Mouse (Mus musculus): Measurements from ENCODE around the gene Ccdc158. TPM values are rescaled to one million over a fixed set of nuclear protein-coding genes. Genes with fewer than 3 reads are reported as not detected.

Ccdc158 gene
- polyA plus RNA-seq, 1 experiment from 2014 or later: 0.59 TPM

- no peak for ATAC-seq (ENCODE audit: extremely low read depth, insufficient number of reproducible peaks, low FRiP score, low TSS enrichment)
- H3K9ac ChIP-seq: peak overlapping the region; percentile 87
- 36% methylated on average over 9 of the region's 9 CpGs for WGBS
Measured at GRCm38 (mm10) chr5:92683871-92684475, 8.9 kb upstream of the Ccdc158 start.

DNA sequence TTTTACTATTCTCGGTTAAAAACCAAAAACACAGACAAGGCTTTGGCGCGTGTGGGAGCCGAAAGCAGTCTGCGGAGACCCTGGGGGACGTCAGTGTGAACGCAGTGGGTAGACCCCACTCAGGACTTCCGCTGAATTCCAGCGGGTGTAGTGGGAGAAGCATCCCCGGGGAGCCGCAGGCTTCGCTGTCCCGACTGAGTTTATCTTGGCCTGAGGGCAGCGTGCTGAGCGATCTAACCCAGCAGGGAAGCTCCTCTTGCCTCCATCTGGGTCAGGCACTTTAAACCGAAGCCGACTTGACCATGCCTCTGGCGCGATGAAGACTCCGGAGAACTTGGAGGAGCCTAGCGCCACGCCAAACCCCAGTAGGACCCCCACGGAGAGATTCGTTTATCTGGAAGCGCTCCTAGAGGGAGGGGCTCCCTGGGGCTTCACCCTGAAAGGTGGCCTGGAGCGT is 8.3 kb upstream of the Ccdc158 start, which contains the start of gene Shroom3:
Gene Shroom3 (plus strand): TSS at position 85 of the 457 bp plus-strand sequence.
- no peak for ATAC-seq (ENCODE audit: extremely low read depth, insufficient number of reproducible peaks, low FRiP score, low TSS enrichment)
- Histone ChIP-seq H3K27ac (replicated peaks) (peak within 1 kb of the TSS; percentile 81), H3K4me2 (peak within 1 kb of the TSS; percentile 96), H3K9ac (peak within 1 kb of the TSS; percentile 87), H3K9me3 (no peaks in the 10 kb centered on the region), H3K27me3 (replicated peaks) (peaks cover 5% of the 10 kb centered on the region), H3K4me3 (peak within 1 kb of the TSS; percentile 69), H3K4me1 (peaks cover 4% of the 10 kb centered on the region; the same call in 1 of the 2 replicates), H3K36me3 (no peaks in the 10 kb centered on the region)
- under 1% methylated on average over 26 of the region's 26 CpGs for WGBS

More at GRCm38 (mm10) chr5:92683871-92684475, 8.9 kb upstream of the Ccdc158 start:
- peak overlapping the region; percentile 96 for H3K4me2 ChIP-seq
- no peaks in the 10 kb centered on the region for H3K36me3 ChIP-seq
- H3K4me3 ChIP-seq: peak overlapping the region; percentile 69
- H3K4me1 ChIP-seq: peaks cover 4% of the 10 kb centered on the region; the same call in 1 of the 2 replicates
- no peaks in the 10 kb centered on the region for H3K9me3 ChIP-seq
- H3K27ac ChIP-seq (replicated peaks): no peak overlapping the region
- peaks cover 5% of the 10 kb centered on the region for H3K27me3 ChIP-seq (replicated peaks)

- H3K9me3 ChIP-seq: no peaks in the 10 kb centered on the region
- H3K27ac ChIP-seq (replicated peaks): peak overlapping the region; percentile 81
- H3K4me2 ChIP-seq: peak overlapping the region; percentile 96
- H3K4me1 ChIP-seq: peaks cover 4% of the 10 kb centered on the region; the same call in 1 of the 2 replicates
- no peak for ATAC-seq (ENCODE audit: extremely low read depth, insufficient number of reproducible peaks, low FRiP score, low TSS enrichment)
- H3K27me3 ChIP-seq (replicated peaks): peaks cover 5% of the 10 kb centered on the region
- peak overlapping the region; percentile 87 for H3K9ac ChIP-seq
- H3K4me3 ChIP-seq: peak overlapping the region; percentile 69
- WGBS: under 1% methylated on average over 39 of the region's 39 CpGs
- no peaks in the 10 kb centered on the region for H3K36me3 ChIP-seq
Measured at GRCm38 (mm10) chr5:92682621-92683348, 7.7 kb upstream of the Ccdc158 start.

DNA sequence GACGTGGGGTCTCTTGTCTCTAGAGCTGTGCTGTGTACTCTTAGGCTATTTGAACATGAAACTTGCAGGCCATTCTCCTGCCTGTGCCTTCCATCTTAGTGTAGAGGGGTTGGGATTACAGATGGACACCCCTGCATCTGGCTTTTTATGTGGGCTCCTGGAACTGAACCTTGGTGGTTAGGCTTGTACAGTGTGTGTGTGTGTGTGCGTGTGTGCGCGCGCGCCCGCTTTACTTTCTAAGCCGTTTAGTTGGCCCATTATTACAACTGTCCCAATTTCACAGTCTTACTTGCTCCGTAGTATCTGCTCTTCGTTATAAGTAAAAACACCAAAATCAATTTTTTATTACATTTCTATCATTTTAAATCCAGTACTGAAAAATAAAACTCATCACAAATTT is 6.8 kb upstream of the Ccdc158 start:
- Histone ChIP-seq H3K27me3 (replicated peaks) (peaks cover 5% of the 10 kb centered on the region), H3K27ac (replicated peaks) (no peak overlapping the region), H3K4me3 (no peak overlapping the region), H3K9ac (no peak overlapping the region), H3K36me3 (no peaks in the 10 kb centered on the region), H3K4me2 (no peak overlapping the region), H3K4me1 (peaks cover 4% of the 10 kb centered on the region; the same call in 1 of the 2 replicates), H3K9me3 (no peaks in the 10 kb centered on the region)
- ATAC-seq (ENCODE audit: extremely low read depth, insufficient number of reproducible peaks, low FRiP score, low TSS enrichment): no peak
- 91% methylated on average over 10 of the region's 10 CpGs for WGBS

DNA sequence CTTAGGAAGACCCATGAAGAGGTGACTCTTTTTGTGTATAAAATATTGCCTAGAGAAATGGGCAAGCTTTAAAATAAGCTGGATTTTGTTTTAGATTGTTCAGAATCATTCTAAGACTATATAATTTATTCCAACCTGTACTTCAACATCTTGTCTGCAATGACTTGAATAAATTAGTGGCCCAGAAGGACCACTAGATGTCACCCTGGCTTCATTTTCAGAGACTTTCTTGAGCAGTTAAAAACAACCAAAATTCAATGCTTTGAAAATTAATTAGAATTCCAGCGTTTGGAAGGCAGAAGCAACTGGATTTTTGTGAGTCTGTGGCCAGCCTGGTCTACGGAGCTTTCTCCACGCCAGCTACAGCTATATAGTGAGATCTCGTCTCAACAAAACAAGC is 4.4 kb upstream of the Ccdc158 start:
- no peaks in the 10 kb centered on the region for H3K36me3 ChIP-seq
- H3K4me1 ChIP-seq: peaks cover 10% of the 10 kb centered on the region
- no peaks in the 10 kb centered on the region for H3K9me3 ChIP-seq
- no peak overlapping the region for H3K9ac ChIP-seq
- H3K4me3 ChIP-seq: no peak overlapping the region
- no peak overlapping the region for H3K27ac ChIP-seq (replicated peaks)
- H3K4me2 ChIP-seq: no peak overlapping the region
- peaks cover 5% of the 10 kb centered on the region for H3K27me3 ChIP-seq (replicated peaks)
- no peak for ATAC-seq (ENCODE audit: extremely low read depth, insufficient number of reproducible peaks, low FRiP score, low TSS enrichment)
- 29% methylated on average over 4 of the region's 4 CpGs for WGBS

GRCm38 (mm10) chr5:92675574-92675920 is 476 bp upstream of the Ccdc158 start:
- Histone ChIP-seq H3K4me3 (peak overlapping the region; percentile 58), H3K4me1 (peaks cover 9% of the 10 kb centered on the region), H3K36me3 (no peaks in the 10 kb centered on the region), H3K27ac (replicated peaks) (peak overlapping the region; percentile 37; the same call in 1 of the 2 replicates), H3K27me3 (replicated peaks) (no peaks in the 10 kb centered on the region), H3K4me2 (peak overlapping the region; percentile 85), H3K9me3 (no peaks in the 10 kb centered on the region), H3K9ac (peak overlapping the region; percentile 75)
- 4% methylated on average over 9 of the region's 9 CpGs for WGBS
- no peak for ATAC-seq (ENCODE audit: extremely low read depth, insufficient number of reproducible peaks, low FRiP score, low TSS enrichment)

GRCm38 (mm10) chr5:92666860-92667259 is 8.2 kb downstream of the Ccdc158 start:
- Histone ChIP-seq H3K36me3 (0 out of 2 replicates have a peak, but pooled peaks cover 2% of the 10 kb centered on the region), H3K9me3 (peaks cover 3% of the 10 kb centered on the region; the same call in 1 of the 2 replicates), H3K4me3 (no peak overlapping the region), H3K9ac (no peak overlapping the region), H3K4me1 (no peaks in the 10 kb centered on the region), H3K4me2 (no peak overlapping the region), H3K27ac (replicated peaks) (no peak overlapping the region), H3K27me3 (replicated peaks) (no peaks in the 10 kb centered on the region)
- 72% methylated on average over 5 of the region's 5 CpGs for WGBS
- ATAC-seq (ENCODE audit: extremely low read depth, insufficient number of reproducible peaks, low FRiP score, low TSS enrichment): no peak

- WGBS: 60% methylated on average over 2 of the region's 2 CpGs
- H3K4me1 ChIP-seq: no peaks in the 10 kb centered on the region
Measured at GRCm38 (mm10) chr5:92664321-92664720, 10.8 kb downstream of the Ccdc158 start.

GRCm38 (mm10) chr5:92656256-92656655 is 18.8 kb downstream of the Ccdc158 start:
- no peaks in the 10 kb centered on the region for H3K9me3 ChIP-seq
- no peak overlapping the region for H3K4me3 ChIP-seq
- H3K27ac ChIP-seq (replicated peaks): no peak overlapping the region
- H3K4me1 ChIP-seq: no peaks in the 10 kb centered on the region
- no peak for ATAC-seq (ENCODE audit: extremely low read depth, insufficient number of reproducible peaks, low FRiP score, low TSS enrichment)
- no peaks in the 10 kb centered on the region for H3K27me3 ChIP-seq (replicated peaks)
- H3K9ac ChIP-seq: no peak overlapping the region
- H3K36me3 ChIP-seq: 0 out of 2 replicates have a peak, but pooled peaks cover 2% of the 10 kb centered on the region
- 0% methylated on average over 1 of the region's 1 CpGs for WGBS
- no peak overlapping the region for H3K4me2 ChIP-seq

More at GRCm38 (mm10) chr5:92664321-92664720, 10.8 kb downstream of the Ccdc158 start:
- H3K27me3 ChIP-seq (replicated peaks): no peaks in the 10 kb centered on the region
- peaks cover 3% of the 10 kb centered on the region; the same call in 1 of the 2 replicates for H3K9me3 ChIP-seq
- no peak overlapping the region for H3K27ac ChIP-seq (replicated peaks)
- H3K4me2 ChIP-seq: no peak overlapping the region
- no peak overlapping the region for H3K4me3 ChIP-seq
- ATAC-seq (ENCODE audit: extremely low read depth, insufficient number of reproducible peaks, low FRiP score, low TSS enrichment): no peak
- H3K36me3 ChIP-seq: 0 out of 2 replicates have a peak, but pooled peaks cover 4% of the 10 kb centered on the region
- no peak overlapping the region for H3K9ac ChIP-seq

- no peaks in the 10 kb centered on the region for H3K9me3 ChIP-seq
- no peak for ATAC-seq (ENCODE audit: extremely low read depth, insufficient number of reproducible peaks, low FRiP score, low TSS enrichment)
- H3K27ac ChIP-seq (replicated peaks): no peak overlapping the region
- H3K4me3 ChIP-seq: no peak overlapping the region
- H3K4me1 ChIP-seq: peaks cover 10% of the 10 kb centered on the region
- H3K27me3 ChIP-seq (replicated peaks): no peaks in the 10 kb centered on the region
- 76% methylated on average over 3 of the region's 3 CpGs for WGBS
- no peak overlapping the region for H3K9ac ChIP-seq
- H3K36me3 ChIP-seq: no peaks in the 10 kb centered on the region
- H3K4me2 ChIP-seq: no peak overlapping the region
Measured at GRCm38 (mm10) chr5:92640861-92641260, 34.2 kb downstream of the Ccdc158 start.

GRCm38 (mm10) chr5:92635891-92636290 is 39.2 kb downstream of the Ccdc158 start:
- H3K36me3 ChIP-seq: no peaks in the 10 kb centered on the region
- H3K4me2 ChIP-seq: no peak overlapping the region
- no peaks in the 10 kb centered on the region for H3K4me1 ChIP-seq
- H3K27me3 ChIP-seq (replicated peaks): no peaks in the 10 kb centered on the region
- H3K9me3 ChIP-seq: no peaks in the 10 kb centered on the region
- WGBS: 70% methylated on average over 5 of the region's 5 CpGs
- H3K27ac ChIP-seq (replicated peaks): no peak overlapping the region
- no peak for ATAC-seq (ENCODE audit: extremely low read depth, insufficient number of reproducible peaks, low FRiP score, low TSS enrichment)
- no peak overlapping the region for H3K4me3 ChIP-seq
- H3K9ac ChIP-seq: no peak overlapping the region

Data from heart, embryonic 13.5 days (tissue).